Mouse (Mus musculus) midbrain, embryonic 13.5 days (tissue): ENCODE measurements at regions not wholly inside any gene's neighbourhood (a gene's known extent, or its start where the extent isn't known, plus 50 kb on each side); places are given as distances from the start of the nearest gene placed in this dataset.

ENCODE experiments used
- ATAC-seq: fragments of 200-750 bp; cut with Nextera tagmentation; 2 replicates; pipeline ENCODE4 v1.8.0; 2017; ENCODE audit warnings: mild to moderate bottlenecking, moderate TSS enrichment, moderate library complexity
- H3K27ac ChIP-seq: fragments of 300-500 bp; sonication (generic); 2 replicates; pipeline ENCODE4 v1.5.1; 2015; ENCODE audit warnings: inconsistent platforms, mild to moderate bottlenecking, moderate library complexity
- H3K27me3 ChIP-seq: fragments of 300-500 bp; sonication (generic); 2 replicates; pipeline ENCODE4 v1.6.1; 2015; ENCODE audit warnings: mild to moderate bottlenecking, inconsistent platforms
- H3K36me3 ChIP-seq: fragments of 300-500 bp; sonication (generic); 2 replicates; pipeline ENCODE4 v1.6.1; 2015; ENCODE audit warnings: mild to moderate bottlenecking, inconsistent platforms
- H3K4me1 ChIP-seq: fragments of 300-500 bp; sonication (generic); replicated peaks from 2 replicates; pipeline ENCODE4 v1.6.1; 2015; ENCODE audit warnings: inconsistent platforms
- H3K4me2 ChIP-seq: fragments of 300-500 bp; sonication (generic); replicated peaks from 2 replicates; pipeline ENCODE4 v1.6.1; 2015; ENCODE audit warnings: moderate library complexity, mild to moderate bottlenecking, inconsistent platforms
- H3K4me3 ChIP-seq: fragments of 300-500 bp; sonication (generic); replicated peaks from 2 replicates; pipeline ENCODE4 v1.5.1; 2015; ENCODE audit warnings: mild to moderate bottlenecking, inconsistent platforms
- H3K9ac ChIP-seq: fragments of 300-500 bp; sonication (generic); replicated peaks from 2 replicates; pipeline ENCODE4 v1.6.1; 2015; ENCODE audit warnings: mild to moderate bottlenecking, inconsistent platforms
- H3K9me3 ChIP-seq: fragments of 300-500 bp; sonication (generic); 2 replicates; pipeline ENCODE4 v1.6.1; 2016; ENCODE audit warnings: mild to moderate bottlenecking, inconsistent platforms
- WGBS: fragments of 180-500 bp; shearing (Covaris S2); methylation state at CpG from one replicate; pipeline ENCODE4 v1.1.7; 2015; 5-methylcytosine and 5-hydroxymethylcytosine counted together

GRCm38 (mm10) chr1:35953721-35954120 lies 114.5 kb upstream of the Hs6st1 start:
- WGBS = 86% methylated on average over 4 of the region's 4 CpGs
- Histone ChIP-seq H3K9ac (no peak overlapping the region), H3K27ac (no peak overlapping the region), H3K9me3 (no peaks in the 10 kb centered on the region), H3K4me2 (no peak overlapping the region), H3K36me3 (no peaks in the 10 kb centered on the region), H3K4me1 (peaks cover 11% of the 10 kb centered on the region), H3K27me3 (no peaks in the 10 kb centered on the region), H3K4me3 (no peak overlapping the region)
- no peak for ATAC-seq

GRCm38 (mm10) chr1:35957425-35958372 lies 110.5 kb upstream of the Hs6st1 start:
- H3K27me3 ChIP-seq = no peaks in the 10 kb centered on the region
- ATAC-seq = peak; percentile 74
- H3K4me1 ChIP-seq = peaks cover 14% of the 10 kb centered on the region
- H3K9me3 ChIP-seq = no peaks in the 10 kb centered on the region
- no peak overlapping the region for H3K9ac ChIP-seq
- 50% methylated on average over 8 of the region's 8 CpGs for WGBS
- H3K36me3 ChIP-seq = no peaks in the 10 kb centered on the region
- H3K4me2 ChIP-seq = no peak overlapping the region
- H3K27ac ChIP-seq = peak overlapping the region; percentile 49
- H3K4me3 ChIP-seq = no peak overlapping the region

- H3K4me3 ChIP-seq = no peak overlapping the region
- H3K9ac ChIP-seq = no peak overlapping the region
- H3K36me3 ChIP-seq = no peaks in the 10 kb centered on the region
- 89% methylated on average over 4 of the region's 4 CpGs for WGBS
- H3K4me2 ChIP-seq = no peak overlapping the region
- H3K4me1 ChIP-seq = peaks cover 14% of the 10 kb centered on the region
- no peaks in the 10 kb centered on the region for H3K27me3 ChIP-seq
- no peaks in the 10 kb centered on the region for H3K9me3 ChIP-seq
- no peak overlapping the region for H3K27ac ChIP-seq
- ATAC-seq = no peak
These were observed 108.5 kb upstream of the Hs6st1 start for GRCm38 (mm10) chr1:35959729-35960128.

- no peak overlapping the region for H3K27ac ChIP-seq
- no peaks in the 10 kb centered on the region for H3K27me3 ChIP-seq
- H3K36me3 ChIP-seq = no peaks in the 10 kb centered on the region
- H3K4me1 ChIP-seq = peaks cover 14% of the 10 kb centered on the region
- no peak overlapping the region for H3K4me2 ChIP-seq
- no peak overlapping the region for H3K4me3 ChIP-seq
- 83% methylated on average over 2 of the region's 2 CpGs for WGBS
- no peaks in the 10 kb centered on the region for H3K9me3 ChIP-seq
- no peak for ATAC-seq
- no peak overlapping the region for H3K9ac ChIP-seq
These were observed 107.4 kb upstream of the Hs6st1 start for GRCm38 (mm10) chr1:35960844-35961243.

GRCm38 (mm10) chr1:35961923-35962322 lies 106.3 kb upstream of the Hs6st1 start:
- H3K9ac ChIP-seq = no peak overlapping the region
- H3K27me3 ChIP-seq = no peaks in the 10 kb centered on the region
- H3K9me3 ChIP-seq = no peaks in the 10 kb centered on the region
- peaks cover 14% of the 10 kb centered on the region for H3K4me1 ChIP-seq
- no peak for ATAC-seq
- H3K4me2 ChIP-seq = no peak overlapping the region
- 80% methylated on average over 6 of the region's 6 CpGs for WGBS
- H3K27ac ChIP-seq = no peak overlapping the region
- H3K4me3 ChIP-seq = no peak overlapping the region
- no peaks in the 10 kb centered on the region for H3K36me3 ChIP-seq

GRCm38 (mm10) chr1:35968489-35968888 lies 99.7 kb upstream of the Hs6st1 start:
- Histone ChIP-seq H3K4me3 (no peak overlapping the region), H3K4me1 (no peaks in the 10 kb centered on the region), H3K27ac (no peak overlapping the region), H3K9me3 (no peaks in the 10 kb centered on the region), H3K4me2 (no peak overlapping the region), H3K27me3 (no peaks in the 10 kb centered on the region), H3K36me3 (no peaks in the 10 kb centered on the region), H3K9ac (no peak overlapping the region)
- ATAC-seq = no peak

GRCm38 (mm10) chr1:35971435-35972189 lies 96.6 kb upstream of the Hs6st1 start:
- no peaks in the 10 kb centered on the region for H3K4me1 ChIP-seq
- H3K9me3 ChIP-seq = no peaks in the 10 kb centered on the region
- H3K36me3 ChIP-seq = no peaks in the 10 kb centered on the region
- H3K4me3 ChIP-seq = no peak overlapping the region
- WGBS = 61% methylated on average over 7 of the region's 7 CpGs
- H3K4me2 ChIP-seq = no peak overlapping the region
- H3K9ac ChIP-seq = no peak overlapping the region
- H3K27me3 ChIP-seq = no peaks in the 10 kb centered on the region
- no peak for ATAC-seq
- no peak overlapping the region for H3K27ac ChIP-seq

GRCm38 (mm10) chr1:35972190-35972584 lies 96.0 kb upstream of the Hs6st1 start:
- no peak overlapping the region for H3K4me3 ChIP-seq
- no peak overlapping the region for H3K9ac ChIP-seq
- no peaks in the 10 kb centered on the region for H3K27me3 ChIP-seq
- no peak overlapping the region for H3K27ac ChIP-seq
- no peaks in the 10 kb centered on the region for H3K9me3 ChIP-seq
- 52% methylated on average over 5 of the region's 5 CpGs for WGBS
- H3K4me1 ChIP-seq = no peaks in the 10 kb centered on the region
- no peak for ATAC-seq
- H3K36me3 ChIP-seq = no peaks in the 10 kb centered on the region
- H3K4me2 ChIP-seq = no peak overlapping the region

- WGBS = 77% methylated on average over 9 of the region's 9 CpGs
- Histone ChIP-seq H3K36me3 (no peaks in the 10 kb centered on the region), H3K27ac (no peak overlapping the region), H3K27me3 (no peaks in the 10 kb centered on the region), H3K4me2 (no peak overlapping the region), H3K9ac (no peak overlapping the region), H3K4me1 (no peaks in the 10 kb centered on the region), H3K9me3 (no peaks in the 10 kb centered on the region), H3K4me3 (no peak overlapping the region)
- no peak for ATAC-seq
These were observed 94.8 kb upstream of the Hs6st1 start for GRCm38 (mm10) chr1:35973386-35973785.

GRCm38 (mm10) chr1:35975611-35976208 lies 92.5 kb upstream of the Hs6st1 start:
- H3K4me1 ChIP-seq = no peaks in the 10 kb centered on the region
- ATAC-seq = no peak
- WGBS = 78% methylated on average over 3 of the region's 3 CpGs

GRCm38 (mm10) chr1:35976528-35976927 lies 91.7 kb upstream of the Hs6st1 start:
- Histone ChIP-seq H3K27me3 (no peaks in the 10 kb centered on the region), H3K9me3 (no peaks in the 10 kb centered on the region), H3K4me2 (no peak overlapping the region), H3K36me3 (no peaks in the 10 kb centered on the region), H3K4me1 (no peaks in the 10 kb centered on the region), H3K27ac (no peak overlapping the region), H3K4me3 (no peak overlapping the region), H3K9ac (no peak overlapping the region)
- 91% methylated on average over 2 of the region's 2 CpGs for WGBS
- ATAC-seq = no peak

More at GRCm38 (mm10) chr1:35975611-35976208, 92.5 kb upstream of the Hs6st1 start:
- no peak overlapping the region for H3K4me3 ChIP-seq
- no peak overlapping the region for H3K27ac ChIP-seq
- H3K9ac ChIP-seq = no peak overlapping the region
- no peaks in the 10 kb centered on the region for H3K9me3 ChIP-seq
- H3K27me3 ChIP-seq = no peaks in the 10 kb centered on the region
- no peaks in the 10 kb centered on the region for H3K36me3 ChIP-seq
- no peak overlapping the region for H3K4me2 ChIP-seq

- ATAC-seq = no peak
- Histone ChIP-seq H3K4me3 (no peak overlapping the region), H3K27me3 (no peaks in the 10 kb centered on the region), H3K27ac (no peak overlapping the region), H3K36me3 (no peaks in the 10 kb centered on the region), H3K9me3 (no peaks in the 10 kb centered on the region), H3K4me2 (no peak overlapping the region), H3K4me1 (no peaks in the 10 kb centered on the region), H3K9ac (no peak overlapping the region)
- WGBS = 88% methylated on average over 1 of the region's 1 CpGs
These were observed 90.1 kb upstream of the Hs6st1 start for GRCm38 (mm10) chr1:35978116-35978515.
